Mouse (Mus musculus): Measurements from ENCODE around the gene Tstd2.

- no peak for TF ChIP-seq POLR2A (IDR thresholded peaks at IDR 0.05; ENCODE audit: low read depth, low read length)
- TF ChIP-seq CTCF (conservative IDR thresholded peaks at IDR 0.05; ENCODE audit: insufficient read depth, insufficient read length, low read depth, low read length): no peak
These were observed 28.4 kb downstream of the Tstd2 start for GRCm38 (mm10) chr4:46110084-46110483.
